ENCODE assay signal across 20 mouse cellular contexts in genomic region chr9:23300376-23300775, GRCm38 (mm10).
DNase-seq lines count a peak whose midpoint lies in the region; ATAC-seq and TF ChIP-seq lines count a peak whose summit lies in the region.
"Had no signal": no experiment of that assay in that cellular context is flagged by ENCODE, and none has a peak within 500 bp of the region (broad histone marks: within the 10 kb centered on the region; RNA-seq: fewer than 3 reads in every experiment).

No protein-coding gene starts in this region.

- no peaks in the 10 kb centered on the region for H3K36me3 ChIP-seq in heart, embryonic 10.5 days
- H3K36me3 ChIP-seq in myocyte (ENCODE audit: control insufficient read depth, insufficient read depth) = no peaks in the 10 kb centered on the region
- H3K36me3 ChIP-seq in forebrain, embryonic 13.5 days (ENCODE audit: poor library complexity, severe bottlenecking) = 0 out of 2 replicates have a peak, but pooled peaks cover 4% of the 10 kb centered on the region
- no peaks in the 10 kb centered on the region for H3K36me3 ChIP-seq in hindbrain, embryonic 12.5 days
- H3K36me3 ChIP-seq: embryonic facial prominence, embryonic 12.5 days; forebrain, embryonic 10.5 days; liver, embryonic 15.5 days had no signal

- H3K4me3 ChIP-seq in gastrocnemius, adult 2 months = no peak overlapping the region
- H3K4me3 ChIP-seq in heart, embryonic 10.5 days = no peak overlapping the region
- no peak overlapping the region for H3K4me3 ChIP-seq in myocyte
- H3K4me3 ChIP-seq in forebrain, embryonic 13.5 days = no peak overlapping the region
- H3K4me3 ChIP-seq in hindbrain, embryonic 12.5 days = no peak overlapping the region
- H3K4me3 ChIP-seq: embryonic facial prominence, embryonic 12.5 days; forebrain, embryonic 10.5 days; liver, embryonic 15.5 days had no signal

- H3K27me3 ChIP-seq in heart, embryonic 10.5 days (ENCODE audit: insufficient read depth, poor library complexity, severe bottlenecking) = no peaks in the 10 kb centered on the region
- H3K27me3 ChIP-seq in myocyte (ENCODE audit: control insufficient read depth, insufficient read depth, insufficient read length) = no peaks in the 10 kb centered on the region
- H3K27me3 ChIP-seq in forebrain, embryonic 13.5 days = no peaks in the 10 kb centered on the region
- H3K27me3 ChIP-seq in hindbrain, embryonic 12.5 days = no peaks in the 10 kb centered on the region
- H3K27me3 ChIP-seq: embryonic facial prominence, embryonic 12.5 days; liver, embryonic 15.5 days had no signal

- peaks cover 10% of the 10 kb centered on the region; the same call in 1 of the 2 replicates for H3K4me1 ChIP-seq in heart, embryonic 10.5 days
- H3K4me1 ChIP-seq in forebrain, embryonic 13.5 days = peaks cover 2% of the 10 kb centered on the region; the same call in 1 of the 2 replicates
- no peaks in the 10 kb centered on the region for H3K4me1 ChIP-seq in hindbrain, embryonic 12.5 days
- H3K4me1 ChIP-seq: forebrain, embryonic 10.5 days; liver, embryonic 15.5 days had no signal

- intact Hi-C loops in gastrocnemius, adult 2 months (cut with DNase I) = no loop called here

- peak; percentile 61 for DNase-seq in gastrocnemius, adult 2 months
- DNase-seq in gastrocnemius, postnatal 10 days = no peak
- peak; percentile 62 for DNase-seq in cerebellum, adult 9-11 months
- peak; percentile 73 for DNase-seq in heart, embryonic 10.5 days (ENCODE audit: low spot score)
- DNase-seq in layer of hippocampus, adult 9-10 months (ENCODE audit: low spot score) = no peak
- DNase-seq: adrenal gland, postnatal 14 days; B cell, adult 2 months; kidney, adult 18-20 months; kidney, postnatal 4 days; lung, postnatal 4 days; midbrain, embryonic 14.5 days; right cerebral cortex, postnatal 4 days; thymus, postnatal 36 days had no signal

- no peak for TF ChIP-seq CTCF in gastrocnemius, adult 2 months (IDR thresholded peaks at IDR 0.05)

- H3K27ac ChIP-seq in gastrocnemius, adult 2 months = no peak overlapping the region
- no peak overlapping the region for H3K27ac ChIP-seq in heart, embryonic 10.5 days
- no peak overlapping the region for H3K27ac ChIP-seq in forebrain, embryonic 13.5 days
- no peak overlapping the region for H3K27ac ChIP-seq in hindbrain, embryonic 12.5 days
- H3K27ac ChIP-seq: embryonic facial prominence, embryonic 12.5 days; forebrain, embryonic 10.5 days; liver, embryonic 15.5 days had no signal

- peak overlapping the region; percentile 68 for H3K4me2 ChIP-seq in myocyte (ENCODE audit: low read depth)
- no peak overlapping the region for H3K4me2 ChIP-seq in forebrain, embryonic 13.5 days
- H3K4me2 ChIP-seq in hindbrain, embryonic 12.5 days (replicated peaks) = no peak overlapping the region
- H3K4me2 ChIP-seq: embryonic facial prominence, embryonic 12.5 days; liver, embryonic 15.5 days had no signal

- H3K9me3 ChIP-seq in heart, embryonic 10.5 days = no peaks in the 10 kb centered on the region
- no peaks in the 10 kb centered on the region for H3K9me3 ChIP-seq in forebrain, embryonic 13.5 days (replicated peaks)
- no peaks in the 10 kb centered on the region for H3K9me3 ChIP-seq in hindbrain, embryonic 12.5 days (replicated peaks)
- H3K9me3 ChIP-seq: embryonic facial prominence, embryonic 12.5 days; forebrain, embryonic 10.5 days; liver, embryonic 15.5 days had no signal

- 53% methylated on average over 8 of the region's 8 CpGs for WGBS in heart, embryonic 10.5 days
- 94% methylated on average over 8 of the region's 8 CpGs for WGBS in forebrain, embryonic 13.5 days
- 83% methylated on average over 8 of the region's 8 CpGs for WGBS in hindbrain, embryonic 12.5 days

- H3ac ChIP-seq in myocyte (ENCODE audit: control insufficient read depth, insufficient read length) = no peak overlapping the region

- no peak overlapping the region for H3K9ac ChIP-seq in forebrain, embryonic 13.5 days
- H3K9ac ChIP-seq in hindbrain, embryonic 12.5 days = no peak overlapping the region
- H3K9ac ChIP-seq: embryonic facial prominence, embryonic 12.5 days; liver, embryonic 15.5 days had no signal

- no peaks in the 10 kb centered on the region for H3K79me2 ChIP-seq in myocyte (ENCODE audit: control insufficient read depth, insufficient read depth)

- no peak for ATAC-seq in forebrain, embryonic 13.5 days
- ATAC-seq in hindbrain, embryonic 12.5 days (ENCODE audit: low FRiP score) = no peak
- ATAC-seq: hindbrain, embryonic 16.5 days had no signal

- no peak for TF ChIP-seq POLR2A in myocyte (IDR thresholded peaks at IDR 0.05; ENCODE audit: insufficient read length, low read depth)

TF ChIP-seq in myocyte, 11 proteins besides CTCF, POLR2A, EP300 and RAD21:
- TF ChIP-seq MYOD1 (IDR thresholded peaks at IDR 0.05; ENCODE audit: control insufficient read depth in 1 of 3, insufficient read length in 2 of 3, low read depth in 2 of 3) (peak; percentile 71 to 88 (median 83)), CEBPB (IDR thresholded peaks at IDR 0.05; ENCODE audit: insufficient read depth, poor library complexity, severe bottlenecking) (no peak), MYOG (IDR thresholded peaks at IDR 0.05; ENCODE audit: control insufficient read depth in 1 of 3, insufficient read depth in 1 of 3, insufficient read length in 2 of 3, low read depth in 2 of 3) (peak in 2 of 3 experiments; percentile 58 to 81), TCF12 (IDR thresholded peaks at IDR 0.05; ENCODE audit: insufficient read depth, poor library complexity, severe bottlenecking) (peak; percentile 38), TCF3 (IDR thresholded peaks at IDR 0.05; ENCODE audit: insufficient read length, low read depth) (peak; percentile 40)
TF ChIP-seq in myocyte: peak in this region for 4.

Comparison
In these comparisons a context has a peak if more than half of its experiments do, and no peak if none do; other contexts are left out.
1. DNase-seq: peak in gastrocnemius, adult 2 months (single experiment), cerebellum, adult 9-11 months (single experiment) and heart, embryonic 10.5 days (single experiment); none in gastrocnemius, postnatal 10 days (single experiment) and layer of hippocampus, adult 9-10 months (single experiment).